Mouse (Mus musculus): ENCODE results near the gene Ppp1ca.

GRCm38 (mm10) chr19:4151488-4151860 lies 40.4 kb upstream of the Ppp1ca start:
- no peak for TF ChIP-seq POLR2A (IDR thresholded peaks at IDR 0.05; ENCODE audit: borderline replicate concordance, low read depth, low read length)
- no peak for TF ChIP-seq CTCF (IDR thresholded peaks at IDR 0.05; ENCODE audit: low read depth, low read length)
